Mouse (Mus musculus) limb, embryonic 14.5 days (tissue): ENCODE data around the gene Mypop. TPM values are rescaled to one million over a fixed set of nuclear protein-coding genes. Genes with fewer than 3 reads are reported as not detected.

Experiments used
- ATAC-seq: fragments of 200-750 bp; cut with Nextera tagmentation; 2 replicates; pipeline ENCODE4 v1.8.0; 2017; ENCODE audit warnings: low read depth, moderate number of reproducible peaks, moderate TSS enrichment; ENCODE audit not compliant: low FRiP score
- DNase-seq: peaks from one replicate; pipeline ENCODE4 v3.0.0-alpha.2; 2015; ENCODE audit warnings: low spot score
- H3K27ac ChIP-seq: fragments of 300-500 bp; sonication (generic); replicated peaks from 2 replicates; pipeline ENCODE4 v1.5.1; 2014; ENCODE audit warnings: low read depth, mild to moderate bottlenecking, low read length, moderate library complexity, mixed read lengths
- H3K27me3 ChIP-seq: fragments of 300-500 bp; sonication (generic); 2 replicates; pipeline ENCODE4 v1.6.1; 2014; ENCODE audit warnings: low read length, mixed read lengths; ENCODE audit not compliant: control insufficient read depth, insufficient read depth
- H3K36me3 ChIP-seq: fragments of 300-500 bp; sonication (generic); 2 replicates; pipeline ENCODE4 v1.6.1; 2014; ENCODE audit warnings: mild to moderate bottlenecking, low read length, moderate library complexity, mixed read lengths; ENCODE audit not compliant: control insufficient read depth, insufficient read depth
- H3K4me1 ChIP-seq: fragments of 300-500 bp; sonication (generic); 2 replicates; pipeline ENCODE4 v1.6.1; 2014; ENCODE audit warnings: antibody characterized with exemption, low read length, mixed read lengths; ENCODE audit not compliant: control insufficient read depth, insufficient read depth
- H3K4me2 ChIP-seq: fragments of 300-500 bp; sonication (generic); replicated peaks from 2 replicates; pipeline ENCODE4 v1.6.1; 2014; ENCODE audit warnings: low read depth, mild to moderate bottlenecking, low read length, moderate library complexity; ENCODE audit not compliant: severe bottlenecking
- H3K4me3 ChIP-seq: fragments of 300-500 bp; sonication (generic); replicated peaks from 2 replicates; pipeline ENCODE4 v1.5.1; 2014; ENCODE audit warnings: low read length
- H3K9ac ChIP-seq: fragments of 300-500 bp; sonication (generic); 2 replicates; pipeline ENCODE4 v1.6.1; 2014; ENCODE audit warnings: mild to moderate bottlenecking, low read depth, low read length, moderate library complexity; ENCODE audit not compliant: severe bottlenecking
- H3K9me3 ChIP-seq: fragments of 300-500 bp; sonication (generic); 2 replicates; pipeline ENCODE4 v1.6.1; 2016; ENCODE audit warnings: low read length; ENCODE audit not compliant: control insufficient read depth
- POLR2A ChIP-seq: fragments of 200-500 bp; IDR thresholded peaks from 2 replicates; pipeline ENCODE4 v1.8.0; 2012; ENCODE audit warnings: inconsistent platforms, mild to moderate bottlenecking, moderate library complexity, borderline replicate concordance; ENCODE audit not compliant: insufficient read depth, insufficient read length; ENCODE audit errors: extremely low read depth
- WGBS: fragments of 180-500 bp; shearing (Covaris S2); extraction: QIAGEN DNeasy Blood & Tissue Kit; methylation state at CpG from one replicate; pipeline ENCODE4 v1.1.7; 2014; 5-methylcytosine and 5-hydroxymethylcytosine counted together
- polyA plus RNA-seq, 2 experiments: library from polyadenylated mRNA; depleted of rRNA in 1 of 2; stranded (reverse) in 1 of 2; unstranded in 1 of 2; fragments of >200 nt; fragmentation: Nextera tagmentation in 1 of 2; extraction: Ambion mirVana in 1 of 2; gene quantifications; 2 replicates each; pipeline versions ENCODE4 v1.2.1 to v1.2.3; 2012 to 2014

Gene Mypop
- polyA plus RNA-seq, 2 experiments = 5.7 to 13.6 TPM

DNA sequence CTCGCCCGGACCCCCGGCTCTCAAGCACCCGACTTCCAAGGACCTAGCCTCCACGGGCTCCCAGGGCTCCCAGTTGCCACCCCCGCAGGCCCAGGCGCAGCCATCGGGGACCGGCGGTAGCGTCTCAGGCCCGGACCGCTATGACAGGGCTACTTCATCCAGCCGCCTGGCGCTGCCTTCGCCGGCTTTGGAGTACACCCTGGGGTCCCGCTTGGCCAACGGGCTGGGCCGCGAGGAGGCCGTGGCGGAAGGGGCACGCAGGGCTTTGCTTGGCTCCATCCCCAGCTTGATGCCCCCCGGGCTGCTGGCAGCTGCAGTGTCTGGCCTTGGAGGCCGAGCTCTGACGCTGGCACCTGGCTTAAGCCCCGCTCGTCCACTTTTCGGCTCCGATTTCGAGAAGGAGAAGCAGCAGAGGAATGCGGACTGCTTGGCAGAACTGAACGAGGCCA lies 13.6 kb downstream of the Mypop start:
- no peak for TF ChIP-seq POLR2A
- Histone ChIP-seq H3K9ac (peak overlapping the region; percentile 88), H3K4me3 (peak overlapping the region; percentile 92), H3K27ac (peak overlapping the region; percentile 93), H3K36me3 (peaks cover 43% of the 10 kb centered on the region), H3K9me3 (no peaks in the 10 kb centered on the region), H3K4me2 (peak overlapping the region; percentile 97), H3K27me3 (no peaks in the 10 kb centered on the region), H3K4me1 (peaks cover 34% of the 10 kb centered on the region)
- ATAC-seq (no peak), DNase-seq (no peak)
- WGBS = under 1% methylated on average over 25 of the region's 34 CpGs

DNA sequence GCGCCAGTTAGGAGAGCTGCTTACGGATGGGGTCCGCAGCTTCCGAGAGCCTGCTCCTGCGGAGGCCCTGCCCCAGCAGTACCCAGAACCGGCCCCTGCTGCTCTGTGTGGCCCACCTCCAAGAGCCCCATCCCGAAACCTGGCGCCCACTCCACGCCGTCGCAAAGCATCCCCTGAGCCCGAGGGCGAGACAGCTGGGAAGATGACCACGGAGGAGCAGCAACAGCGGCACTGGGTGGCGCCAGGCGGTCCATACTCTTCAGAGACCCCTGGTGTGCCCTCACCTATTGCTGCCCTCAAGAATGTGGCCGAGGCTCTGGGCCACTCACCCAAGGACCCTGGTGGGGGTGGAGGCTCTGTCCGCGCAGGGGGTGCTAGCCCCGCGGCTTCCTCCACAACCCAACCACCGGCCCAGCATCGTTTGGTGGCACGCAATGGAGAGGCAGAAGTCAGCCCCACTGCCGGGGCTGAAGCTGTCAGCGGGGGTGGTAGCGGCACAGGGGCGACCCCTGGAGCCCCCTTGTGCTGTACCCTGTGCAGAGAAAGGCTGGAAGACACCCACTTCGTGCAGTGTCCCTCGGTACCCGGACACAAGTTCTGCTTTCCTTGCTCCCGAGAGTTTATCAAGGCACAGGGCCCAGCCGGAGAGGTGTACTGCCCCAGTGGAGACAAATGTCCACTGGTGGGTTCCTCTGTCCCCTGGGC lies 14.5 kb downstream of the Mypop start:
- H3K9ac ChIP-seq = 0 out of 2 replicates have a peak overlapping the region, but pooled peaks have one; percentile 88
- no peak for TF ChIP-seq POLR2A
- H3K9me3 ChIP-seq = no peaks in the 10 kb centered on the region
- peaks cover 38% of the 10 kb centered on the region for H3K36me3 ChIP-seq
- H3K4me2 ChIP-seq = peak overlapping the region; percentile 97
- no peaks in the 10 kb centered on the region for H3K27me3 ChIP-seq
- peaks cover 34% of the 10 kb centered on the region for H3K4me1 ChIP-seq
- H3K4me3 ChIP-seq = peak overlapping the region; percentile 92
- H3K27ac ChIP-seq = no peak overlapping the region
- WGBS = 83% methylated on average over 34 of the region's 34 CpGs
- DNase-seq = no peak
- ATAC-seq = no peak

- H3K27ac ChIP-seq = no peak overlapping the region
- no peaks in the 10 kb centered on the region for H3K9me3 ChIP-seq
- ATAC-seq (0 out of 2 replicates have a peak, but pooled peaks have one; percentile 14), DNase-seq (peak; percentile 84)
- no peak overlapping the region for H3K9ac ChIP-seq
- peaks cover 34% of the 10 kb centered on the region for H3K36me3 ChIP-seq
- H3K4me1 ChIP-seq = peaks cover 37% of the 10 kb centered on the region
- no peak for TF ChIP-seq POLR2A
- WGBS = 6% methylated on average over 12 of the region's 12 CpGs
- H3K4me3 ChIP-seq = 0 out of 2 replicates have a peak overlapping the region, but pooled peaks have one; percentile 92
- H3K27me3 ChIP-seq = no peaks in the 10 kb centered on the region
- H3K4me2 ChIP-seq = peak overlapping the region; percentile 97; the same call in 1 of the 2 replicates
Observed at GRCm38 (mm10) chr7:19006476-19006875, 15.4 kb downstream of the Mypop start.

DNA sequence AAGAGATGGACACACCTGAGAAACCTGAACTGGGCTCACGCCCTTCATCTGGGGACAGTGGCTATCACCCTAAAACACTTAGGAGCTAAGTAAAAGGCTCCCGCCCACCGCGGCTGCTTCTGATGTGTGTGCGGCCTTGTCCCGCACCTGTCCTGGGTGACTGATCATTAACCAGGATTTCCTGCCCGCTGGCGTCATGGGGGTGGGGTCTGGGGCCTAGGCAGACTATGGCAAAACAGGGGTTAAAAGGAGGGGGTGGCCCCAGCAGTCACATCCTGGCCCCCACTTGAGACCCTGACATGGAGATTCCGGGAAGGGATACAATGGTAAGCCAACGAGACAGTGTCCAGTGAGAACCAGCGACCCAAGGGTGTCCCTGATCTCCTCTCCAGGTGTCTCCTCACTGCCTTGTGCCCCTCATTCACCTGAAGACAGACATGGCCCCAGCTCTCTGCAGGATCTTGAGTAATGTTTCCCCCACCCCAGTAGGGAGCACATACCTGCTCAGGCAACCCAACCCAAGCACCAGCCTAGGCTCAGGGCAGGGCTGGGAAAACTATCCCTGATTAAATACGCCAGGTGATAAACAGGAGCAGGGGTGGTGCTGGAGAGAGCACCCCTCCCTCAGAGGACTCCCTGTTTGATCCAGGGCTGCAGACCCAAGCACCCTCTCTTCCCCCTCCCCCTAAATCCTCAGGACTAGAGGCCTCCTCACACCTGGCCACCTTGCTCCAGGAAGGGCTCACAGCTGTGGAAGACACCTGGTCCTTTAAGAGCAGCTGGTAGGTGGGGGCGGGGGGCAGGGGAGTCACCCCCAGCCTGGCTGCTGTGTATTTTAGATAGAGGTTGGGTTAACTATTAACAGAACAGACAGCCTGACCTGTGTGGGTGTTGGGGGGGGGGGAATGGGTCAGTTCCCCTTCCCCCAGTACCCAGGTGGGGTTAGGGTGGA lies 16.3 kb downstream of the Mypop start:
- Histone ChIP-seq H3K4me3 (0 out of 2 replicates have a peak overlapping the region, but pooled peaks have one; percentile 0), H3K27ac (no peak overlapping the region), H3K4me2 (no peak overlapping the region), H3K9me3 (no peaks in the 10 kb centered on the region), H3K27me3 (no peaks in the 10 kb centered on the region), H3K36me3 (peaks cover 34% of the 10 kb centered on the region), H3K4me1 (peaks cover 39% of the 10 kb centered on the region), H3K9ac (no peak overlapping the region)
- ATAC-seq (no peak), DNase-seq (no peak)
- 75% methylated on average over 13 of the region's 13 CpGs for WGBS
- no peak for TF ChIP-seq POLR2A

- TF ChIP-seq POLR2A = no peak
- H3K27ac ChIP-seq = no peak overlapping the region
- no peak for DNase-seq
- no peak overlapping the region for H3K4me2 ChIP-seq
- no peaks in the 10 kb centered on the region for H3K27me3 ChIP-seq
- H3K4me3 ChIP-seq = no peak overlapping the region
- no peaks in the 10 kb centered on the region for H3K9me3 ChIP-seq
- H3K4me1 ChIP-seq = peaks cover 32% of the 10 kb centered on the region
- peaks cover 24% of the 10 kb centered on the region for H3K36me3 ChIP-seq
- WGBS = 76% methylated on average over 7 of the region's 7 CpGs
- no peak overlapping the region for H3K9ac ChIP-seq
- ATAC-seq = no peak
Observed at GRCm38 (mm10) chr7:19010581-19010980, 19.5 kb downstream of the Mypop start.
